Mouse (Mus musculus) MN1 (cell line): ENCODE results near the gene Gm10334.
"Not testable (repeated sequence)": the region's sequence is repeated elsewhere in the genome, so short reads cannot be mapped to it uniquely, and the experiment has no call there.

Source experiments
- DNase-seq: peaks from one replicate; pipeline ENCODE4 v3.0.0-alpha.2; 2016; ENCODE audit warnings: low spot score

The Gm10334 gene

GRCm38 (mm10) chr6:41446045-41446444 is at the start of gene Gm10334:
Gm10334 (minus strand) TSS chr6:41446145.
- not testable (repeated sequence) for DNase-seq

- DNase-seq, result not testable (repeated sequence)
These were observed 12.7 kb upstream of the Gm10334 start, which contains the start of gene Prss1 for GRCm38 (mm10) chr6:41458632-41459031. Prss1 (plus strand) TSS chr6:41458932.

DNA sequence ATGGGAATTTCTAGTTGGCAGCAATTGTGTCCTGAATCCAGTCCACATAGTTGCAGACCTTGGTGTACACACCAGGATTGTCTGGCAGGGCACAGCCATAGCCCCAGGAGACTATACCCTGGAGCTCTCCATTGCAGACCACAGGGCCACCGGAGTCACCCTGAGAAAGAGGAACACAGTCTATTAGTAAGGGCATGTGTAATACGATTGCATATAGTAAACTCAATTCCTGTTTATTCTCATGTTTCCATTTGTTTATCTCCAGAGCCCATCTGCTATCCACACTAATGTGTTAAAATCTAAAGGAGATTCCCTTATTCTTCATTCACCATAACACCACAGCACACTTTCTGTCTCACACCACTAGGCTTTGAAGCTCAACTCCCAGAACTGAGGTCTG is 3.7 kb downstream of the Gm10334 start:
- DNase-seq, result not testable (repeated sequence)
